Mouse (Mus musculus) kidney, postnatal 36 days (tissue): ENCODE results near the gene Pomgnt1.

Experiments used
- DNase-seq, 2 experiments: peaks; one replicate each; pipeline ENCODE4 v3.0.0; 2021 to 2022; ENCODE audit warnings: mixed read lengths in 2 of 2

The Pomgnt1 gene

DNA sequence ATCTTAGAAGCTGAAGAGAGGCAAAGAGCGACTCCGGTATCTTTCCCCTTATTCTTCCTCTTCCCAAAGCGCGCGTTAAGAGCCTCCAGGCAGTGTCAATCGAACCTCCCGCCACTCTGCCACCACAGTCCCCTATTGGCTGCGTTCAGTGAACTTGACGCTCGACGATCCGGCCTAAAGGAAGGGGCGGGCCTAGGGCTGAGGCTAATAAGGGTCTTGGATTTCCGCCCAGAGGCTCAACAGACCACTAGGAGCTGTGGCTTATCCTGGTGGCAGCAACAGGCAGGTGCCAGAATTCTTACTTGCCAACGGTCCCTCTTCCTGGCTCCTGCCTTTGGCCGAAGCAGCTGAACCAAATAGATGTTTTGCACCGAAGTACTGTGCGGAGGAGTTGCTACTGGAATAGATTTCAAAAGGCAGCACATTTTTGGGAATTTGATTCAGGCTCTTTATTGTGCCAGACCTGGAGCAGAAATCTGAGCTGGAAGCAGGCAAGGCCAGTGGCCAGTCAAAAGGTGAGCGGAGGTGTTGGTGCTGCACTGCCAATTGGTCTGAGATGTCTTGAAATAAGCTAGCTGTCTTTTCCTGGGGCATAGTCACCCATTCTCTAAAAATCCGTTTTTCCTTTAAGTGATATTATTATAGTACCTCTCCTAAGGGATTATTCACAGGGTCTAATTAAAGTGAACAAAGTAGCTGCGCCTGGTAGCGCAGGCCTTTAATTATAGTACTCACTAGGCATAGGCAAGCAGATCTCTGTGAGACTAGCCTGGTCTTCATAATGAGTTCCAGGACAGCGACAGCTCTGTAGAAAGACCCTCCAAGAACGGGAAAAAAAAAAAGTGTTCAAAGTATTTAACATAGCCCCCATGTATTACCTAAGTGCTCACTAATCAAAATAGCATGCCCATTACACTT lies at the start of gene Pomgnt1, which contains the start of gene Rad54l:
Pomgnt1 (plus strand) TSS at position 239 of the 918 bp plus-strand sequence.
Rad54l (minus strand) TSS at position 89 of the 918 bp plus-strand sequence.
- DNase-seq: peak; percentile 89 to 90

DNA sequence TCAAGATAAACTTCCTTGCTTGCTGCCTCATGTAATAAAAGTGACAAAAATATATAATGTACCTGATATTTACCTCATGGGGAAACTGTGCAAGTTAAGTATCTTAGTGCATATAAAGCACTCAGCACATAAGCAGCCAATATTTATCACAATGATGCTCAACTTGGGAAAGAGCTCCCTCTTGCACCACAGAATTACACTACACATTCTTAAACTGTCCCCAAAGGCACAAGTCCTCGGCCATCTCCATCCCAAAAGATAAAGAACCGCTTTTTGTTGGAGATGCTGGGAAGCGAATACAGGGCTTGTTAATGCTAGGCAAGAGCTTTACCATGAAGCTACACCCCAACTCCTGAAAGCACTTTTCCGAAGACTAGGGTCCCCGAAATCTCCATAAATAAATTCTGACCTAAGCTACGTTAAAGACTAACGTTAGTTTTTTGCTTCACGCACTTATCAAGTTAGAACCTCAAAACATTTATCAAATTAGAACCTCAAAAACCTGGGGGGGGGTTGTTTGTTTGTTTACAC lies 49.4 kb upstream of the Pomgnt1 start:
- peak in 1 of 2 experiments; percentile 12 for DNase-seq

DNA sequence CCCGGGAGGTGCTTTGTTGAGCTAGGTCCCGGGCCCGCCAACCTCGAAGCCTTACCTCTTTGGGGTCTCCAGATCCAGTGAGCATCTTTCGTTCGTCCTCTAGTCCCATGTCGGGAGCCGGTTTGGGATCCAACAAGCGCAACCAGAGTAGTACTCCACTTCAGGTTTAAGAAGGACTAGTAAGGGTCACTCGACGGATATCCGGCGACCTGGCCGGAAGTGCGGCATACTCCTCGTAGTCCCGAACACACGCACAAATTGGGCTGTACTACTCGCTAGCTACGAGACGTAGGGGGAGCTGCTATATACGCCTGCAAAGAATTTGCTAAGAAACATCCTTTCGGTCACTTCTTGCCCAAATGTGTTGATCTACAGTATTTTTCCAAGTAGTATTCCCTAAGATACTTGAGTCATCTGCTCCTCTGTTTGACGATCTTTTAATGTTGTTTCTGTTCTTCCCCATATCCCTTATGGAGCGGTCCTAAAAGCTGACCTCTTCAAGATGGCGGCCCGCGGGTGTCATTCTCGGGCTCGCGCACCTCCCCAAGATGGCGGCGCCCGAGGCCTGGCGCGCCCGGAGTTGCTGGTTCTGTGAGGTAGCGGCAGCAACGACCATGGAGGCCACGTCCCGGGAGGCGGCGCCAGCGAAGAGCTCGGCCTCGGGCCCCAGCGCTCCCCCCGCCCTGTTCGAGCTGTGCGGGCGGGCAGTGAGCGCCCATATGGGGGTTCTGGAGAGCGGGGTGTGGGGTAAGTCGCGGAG lies 48.6 kb upstream of the Pomgnt1 start, which contains the start of the genes Uqcrh and Lrrc41:
Uqcrh (minus strand) TSS at position 211 of the 760 bp plus-strand sequence.
Lrrc41 (plus strand) TSS at position 409 of the 760 bp plus-strand sequence.
- DNase-seq: peak; percentile 95

DNA sequence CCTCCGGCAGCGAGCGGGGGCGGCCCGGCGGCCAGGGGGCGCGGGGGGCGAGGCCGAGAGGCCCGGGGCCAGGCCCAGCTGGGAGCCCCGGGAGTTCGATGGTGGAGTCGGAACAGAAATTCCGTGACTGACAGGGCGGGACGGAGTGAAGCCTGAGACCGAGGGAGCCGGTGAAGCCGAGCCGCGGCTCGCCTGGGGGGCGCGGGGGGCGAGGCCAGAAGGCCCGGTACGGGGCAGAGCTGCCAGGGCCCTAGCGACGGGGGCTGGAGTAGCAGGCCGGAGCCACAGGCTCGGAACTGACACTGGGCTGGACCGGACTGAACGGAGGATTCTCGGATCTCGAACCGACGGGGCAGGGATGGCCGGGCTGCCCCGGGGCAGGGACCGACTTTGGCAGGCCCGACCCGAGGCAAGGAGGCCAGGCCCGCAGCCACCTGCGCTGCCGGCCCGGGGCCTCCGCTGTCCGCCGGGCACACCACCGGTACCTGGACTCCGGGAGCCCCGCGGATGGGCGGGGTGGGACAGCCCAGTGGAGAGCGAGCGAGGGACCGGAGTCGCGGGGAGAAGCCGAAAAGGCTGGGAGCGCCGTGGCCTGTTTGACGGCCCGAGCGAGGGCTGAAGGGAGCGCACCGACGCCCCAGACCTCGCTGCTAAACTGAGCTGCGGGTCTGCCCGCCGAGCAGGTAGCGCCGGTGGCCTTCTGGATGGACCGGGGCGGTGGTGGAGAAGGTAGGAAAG lies 47.8 kb upstream of the Pomgnt1 start:
- peak; percentile 59 to 84 for DNase-seq

DNA sequence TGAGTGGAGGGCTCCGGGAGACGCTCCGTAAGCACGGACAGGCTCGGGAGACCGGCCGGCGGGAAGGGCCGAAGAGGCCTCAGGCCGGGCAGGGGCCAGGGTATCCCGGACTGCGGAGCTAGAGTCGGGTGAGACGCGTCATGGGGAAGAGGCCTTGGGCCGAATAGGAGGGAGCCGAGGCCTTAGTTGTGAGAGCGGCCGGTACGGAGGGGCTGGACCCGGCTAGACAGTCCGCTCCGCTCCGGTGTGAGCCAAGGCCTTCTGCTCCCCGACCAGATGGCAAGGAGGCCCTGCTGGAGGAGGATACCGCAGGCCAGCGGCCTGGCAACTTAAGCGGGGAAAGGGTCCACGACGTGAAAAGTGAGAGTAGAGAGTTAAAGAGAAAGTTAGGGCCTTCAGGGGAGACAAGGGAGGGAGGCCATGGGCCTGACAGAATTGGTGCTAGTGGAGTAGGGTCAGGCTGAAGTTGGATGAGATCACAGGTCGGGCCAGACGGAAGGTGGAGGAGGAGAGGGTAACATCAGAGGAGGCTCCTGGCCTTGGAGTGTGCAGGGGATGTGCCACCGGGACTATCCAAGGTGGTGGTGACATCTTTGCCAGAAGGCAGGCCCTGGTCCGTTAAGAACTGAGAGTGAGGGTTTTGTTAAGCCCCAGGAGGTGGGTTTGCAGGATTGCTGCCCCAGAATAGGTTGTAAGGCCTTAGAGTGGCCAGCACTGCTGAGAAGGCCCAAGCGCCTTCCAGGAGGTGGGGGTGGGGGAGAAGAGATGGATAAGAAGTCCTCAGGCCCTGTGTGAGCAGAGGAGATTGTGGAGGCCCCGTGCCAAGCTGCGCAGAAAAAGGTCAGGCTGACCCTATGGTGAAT lies 47.0 kb upstream of the Pomgnt1 start:
- peak; percentile 13 to 54 for DNase-seq

DNA sequence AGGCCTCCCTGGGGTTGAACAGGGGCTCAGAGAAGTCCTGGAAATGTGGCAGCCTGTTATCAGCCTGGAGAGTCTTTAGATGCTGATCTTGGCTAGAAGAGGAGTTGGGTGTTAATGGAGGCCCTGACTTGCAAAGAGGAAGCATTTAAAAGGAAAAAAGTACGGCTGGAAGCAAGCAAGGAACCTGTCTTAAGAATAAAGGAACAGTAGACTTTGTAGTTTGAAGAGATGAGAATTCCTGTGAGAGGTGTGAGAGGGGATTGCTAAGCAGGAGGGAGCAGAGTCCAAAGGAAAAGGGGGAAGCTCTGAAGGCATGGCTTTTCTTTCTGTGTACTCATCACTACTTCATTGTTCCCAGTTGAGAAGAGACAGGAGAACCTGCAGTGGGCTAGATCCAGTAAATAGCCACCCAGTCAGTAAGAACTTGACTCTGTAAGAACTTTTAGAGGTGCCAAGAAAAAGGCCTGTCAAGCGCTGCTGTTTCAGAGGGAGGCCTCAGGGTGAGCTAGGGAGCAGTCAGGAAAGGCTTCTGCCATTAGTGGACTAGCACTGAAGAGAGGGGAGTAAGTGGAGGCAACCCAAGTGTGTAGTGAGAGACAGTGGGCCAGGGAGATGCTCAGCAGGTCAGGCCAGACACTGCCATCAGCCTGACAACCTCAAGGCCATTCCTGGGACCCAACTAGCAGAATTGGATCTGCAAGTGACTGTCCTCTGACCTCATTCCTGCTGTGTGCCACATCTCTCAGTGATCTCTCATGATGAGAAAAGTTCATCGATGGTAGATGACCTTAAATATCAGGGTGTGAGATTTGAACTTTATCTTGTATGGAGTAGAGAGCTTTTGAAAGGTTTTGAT lies 46.2 kb upstream of the Pomgnt1 start:
- peak in 1 of 2 experiments; percentile 9 for DNase-seq

DNA sequence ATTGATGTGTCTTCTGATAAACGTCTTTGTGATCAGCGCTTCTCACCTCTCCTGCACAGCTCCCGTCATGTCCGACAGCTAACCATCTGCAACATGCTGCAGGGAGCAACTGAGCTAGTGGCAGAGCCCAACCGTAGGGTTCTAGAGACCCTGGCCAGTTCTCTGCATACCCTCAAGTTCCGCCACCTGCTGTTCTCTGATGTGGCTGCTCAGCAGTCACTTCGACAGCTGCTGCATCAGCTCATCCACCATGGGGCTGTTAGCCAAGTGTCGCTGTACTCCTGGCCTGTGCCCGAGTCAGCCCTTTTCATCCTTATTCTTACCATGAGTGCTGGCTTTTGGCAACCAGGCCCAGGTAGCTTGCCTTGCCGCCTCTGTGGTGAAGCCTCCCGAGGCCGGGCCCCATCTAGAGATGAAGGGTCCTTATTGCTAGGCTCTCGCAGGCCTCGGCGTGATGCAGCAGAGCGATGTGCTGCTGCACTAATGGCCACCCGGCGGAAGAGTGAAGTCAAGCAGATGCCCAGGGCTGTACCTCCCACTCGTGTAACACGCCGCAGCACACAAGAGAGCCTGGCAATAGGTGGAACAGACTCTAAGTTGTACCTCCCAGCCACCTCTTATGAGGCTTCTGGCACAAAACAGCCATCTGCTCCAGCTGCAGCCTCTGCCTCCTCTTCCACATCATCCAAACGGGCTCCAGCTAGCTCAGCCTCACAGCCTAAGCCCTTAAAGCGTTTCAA lies 35.0 kb upstream of the Pomgnt1 start:
- no peak for DNase-seq

DNA sequence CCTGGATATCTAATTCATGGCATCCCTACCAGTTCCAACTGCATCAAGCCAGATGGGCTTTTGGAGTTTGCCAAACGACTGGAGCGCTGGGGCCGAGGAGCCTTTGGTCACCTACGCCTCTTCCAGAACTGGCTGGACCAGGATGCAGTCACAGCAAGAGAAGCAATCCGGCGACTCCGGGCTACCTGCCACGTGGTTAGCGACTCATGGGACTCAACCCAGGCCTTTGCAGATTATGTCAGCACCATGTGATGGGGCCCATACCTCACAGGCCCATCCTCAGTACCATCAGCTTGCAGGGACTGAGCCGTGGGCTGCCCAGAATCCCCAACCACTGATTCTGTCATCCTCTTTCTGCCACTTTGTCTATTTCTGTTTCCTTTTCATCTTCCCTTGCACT lies 27.3 kb upstream of the Pomgnt1 start:
- DNase-seq: no peak

DNA sequence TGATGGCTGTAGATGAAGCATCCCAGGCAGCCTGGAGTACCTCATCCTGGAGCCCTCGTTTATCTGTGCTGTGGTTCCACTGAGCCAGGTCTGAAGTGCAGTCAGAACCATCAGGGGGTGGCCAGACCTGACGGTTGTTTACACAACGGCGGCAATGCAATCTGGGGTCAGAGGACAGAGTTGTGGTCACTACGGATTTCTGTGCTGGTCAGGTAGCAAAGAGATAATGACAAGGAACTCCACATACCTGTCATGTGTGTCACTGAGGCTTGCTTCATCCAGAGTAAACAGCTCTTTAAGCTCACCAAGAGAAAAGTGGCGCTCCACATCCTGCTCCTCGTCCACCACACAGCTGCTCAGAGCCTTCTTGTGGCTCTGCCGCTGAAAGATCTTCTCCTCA lies 26.4 kb upstream of the Pomgnt1 start:
- no peak for DNase-seq

DNA sequence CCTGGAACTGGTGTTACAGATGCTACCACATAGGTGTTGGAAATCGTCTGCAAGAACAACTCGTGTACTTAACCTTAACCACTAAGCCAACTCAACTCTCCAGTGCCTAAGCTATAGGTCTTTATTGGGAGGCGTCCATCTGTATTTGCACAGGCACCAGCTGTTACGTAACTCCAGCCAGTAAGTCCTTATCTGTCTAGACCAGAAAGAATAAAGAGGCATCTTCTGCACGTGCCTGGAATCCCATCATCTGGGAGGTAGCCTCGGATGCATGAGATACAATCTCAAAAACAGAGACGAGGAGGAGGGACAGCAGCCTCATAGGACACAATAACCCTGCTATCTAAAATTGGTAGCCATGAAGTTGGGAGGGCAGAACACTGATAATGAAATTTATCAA lies 22.7 kb upstream of the Pomgnt1 start:
- no peak for DNase-seq

DNA sequence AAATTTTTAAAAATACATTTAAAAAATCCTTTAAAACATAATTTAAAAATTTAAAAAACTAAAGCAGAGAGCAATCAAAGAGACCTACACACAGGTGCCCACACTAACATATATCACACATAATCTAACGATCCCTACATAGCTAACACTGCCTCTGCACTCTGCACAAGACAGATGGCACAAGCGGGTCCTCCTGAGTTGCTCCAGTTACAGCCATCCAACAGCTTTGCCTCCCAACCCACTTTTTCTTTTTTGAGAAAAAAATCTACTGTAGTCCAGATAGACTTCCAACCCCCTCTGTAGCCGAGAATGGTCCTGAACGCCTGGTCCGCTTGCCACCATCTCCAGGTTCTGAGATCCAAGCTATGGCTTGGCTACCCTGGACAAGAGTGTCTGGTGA lies 18.4 kb upstream of the Pomgnt1 start:
- DNase-seq: no peak

DNA sequence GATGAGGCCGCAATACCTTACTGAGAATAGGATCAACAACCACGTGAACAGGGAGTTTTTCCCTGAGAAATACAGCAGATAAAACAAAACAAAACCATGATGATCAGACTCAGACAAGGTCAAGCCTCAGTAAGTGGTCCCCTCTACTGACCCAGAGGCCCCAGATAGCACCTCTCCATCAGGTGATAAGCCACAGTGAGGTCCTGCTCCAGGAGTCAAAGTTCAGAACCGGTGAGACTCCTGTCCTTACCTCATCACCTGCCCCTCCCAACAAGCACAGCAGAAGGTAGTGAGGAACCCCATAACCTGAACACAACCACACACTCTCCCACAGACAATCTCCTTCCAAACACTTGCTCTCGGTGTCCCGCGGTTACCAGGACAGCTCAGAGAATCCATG lies 12.9 kb upstream of the Pomgnt1 start:
- no peak for DNase-seq

DNA sequence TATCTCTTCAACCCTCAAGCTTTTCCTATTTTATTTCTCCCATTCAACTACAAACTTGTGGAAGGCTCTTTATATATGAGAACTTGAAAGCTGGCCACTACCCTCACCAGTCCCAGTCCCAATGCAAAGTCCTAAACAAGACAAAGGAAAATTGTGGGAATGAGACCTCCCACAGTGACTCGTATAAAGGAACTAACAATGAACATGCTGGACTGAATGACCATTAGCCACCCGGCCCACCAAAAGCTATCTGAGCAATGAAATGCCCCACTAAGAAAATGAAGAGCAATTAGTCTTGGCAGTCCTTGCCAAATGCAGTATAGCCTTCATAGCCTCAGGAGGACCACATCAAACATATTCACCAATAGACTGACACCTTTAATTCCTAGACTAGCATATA lies 12.2 kb upstream of the Pomgnt1 start:
- no peak for DNase-seq

DNA sequence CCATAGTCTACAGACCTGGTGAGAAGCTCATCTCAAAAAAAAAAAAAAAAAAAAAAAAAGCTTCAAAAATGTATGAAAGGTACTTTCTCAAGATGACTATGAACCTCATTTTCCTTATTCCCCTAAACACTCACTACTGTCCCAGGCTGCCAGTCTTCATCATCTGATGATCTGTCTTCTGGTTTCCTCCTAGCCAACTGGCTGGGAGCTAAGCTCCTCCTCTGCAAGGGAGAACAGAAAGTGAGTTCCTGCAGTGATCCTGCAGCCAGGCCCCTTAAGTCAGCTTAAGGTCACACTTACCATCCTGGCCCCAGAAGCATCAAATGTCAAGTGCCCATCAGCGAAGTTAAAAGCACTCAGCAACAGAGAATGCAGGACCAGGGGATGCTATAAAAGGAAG lies 878 bp upstream of the Pomgnt1 start:
- no peak for DNase-seq

DNA sequence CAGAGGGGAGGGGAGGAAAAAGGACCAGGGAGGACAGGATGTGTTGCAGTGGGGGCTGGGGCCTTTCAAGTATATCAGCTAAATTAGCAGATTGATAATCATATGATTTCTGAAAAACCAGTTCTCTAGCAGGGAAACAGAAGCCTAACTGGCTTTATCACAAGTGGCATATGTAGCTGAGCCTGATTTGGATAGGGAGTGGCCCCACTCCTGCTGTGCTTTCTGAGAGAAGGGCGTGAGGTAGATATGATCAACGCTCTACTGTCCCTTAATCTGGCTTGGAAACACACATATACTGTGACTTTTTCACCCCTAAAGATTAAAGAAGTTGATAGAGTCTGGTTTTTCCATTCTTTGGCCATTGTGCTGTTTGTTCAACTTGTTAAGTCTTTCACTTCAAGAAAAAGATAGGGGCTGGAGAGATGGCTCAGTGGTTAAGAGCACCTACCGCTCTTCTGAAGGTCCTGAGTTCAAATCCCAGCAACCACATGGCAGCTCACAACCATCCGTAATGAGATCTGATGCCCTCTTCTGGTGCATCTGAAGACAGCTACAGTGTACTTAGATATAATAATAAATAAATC lies 2.3 kb downstream of the Pomgnt1 start:
- no peak for DNase-seq

DNA sequence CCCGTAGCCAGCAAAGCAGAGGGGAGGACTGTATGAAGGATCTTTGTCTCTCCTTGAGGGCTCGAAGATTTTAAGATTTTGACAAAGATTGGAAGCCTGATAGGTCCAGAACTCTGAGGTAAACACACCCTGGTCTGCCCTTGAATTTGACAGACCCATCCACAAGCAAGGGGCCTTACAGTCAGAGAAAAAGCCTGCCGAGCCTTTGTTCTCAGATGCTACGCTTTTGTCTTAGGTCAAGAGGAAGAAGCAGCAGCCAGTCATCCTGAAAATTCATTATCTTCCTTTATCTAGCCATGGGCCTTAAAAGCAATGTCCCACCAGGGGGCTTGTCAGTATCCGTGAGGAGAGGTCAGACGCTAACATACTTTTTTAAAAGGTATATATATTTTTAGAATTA lies 4.3 kb downstream of the Pomgnt1 start:
- no peak for DNase-seq

DNA sequence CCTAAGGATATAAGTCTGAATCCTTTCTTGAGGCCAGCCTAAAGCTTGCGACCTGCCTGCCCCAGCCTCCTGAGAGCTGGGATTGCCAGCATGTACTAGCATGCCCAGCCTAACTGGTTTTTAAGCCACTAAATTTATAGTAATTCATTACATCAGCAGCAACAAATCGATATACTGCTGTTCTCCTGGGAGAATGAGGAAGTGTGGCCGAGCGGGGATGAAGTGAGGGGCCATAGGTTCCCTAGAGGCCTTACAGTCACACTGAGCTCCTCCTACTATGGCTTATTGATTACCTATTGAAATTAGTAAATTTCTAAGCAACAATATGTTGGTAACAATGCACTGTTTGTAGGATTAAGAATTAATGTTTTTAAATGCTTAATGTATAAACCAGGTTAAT lies 9.5 kb downstream of the Pomgnt1 start:
- no peak for DNase-seq

DNA sequence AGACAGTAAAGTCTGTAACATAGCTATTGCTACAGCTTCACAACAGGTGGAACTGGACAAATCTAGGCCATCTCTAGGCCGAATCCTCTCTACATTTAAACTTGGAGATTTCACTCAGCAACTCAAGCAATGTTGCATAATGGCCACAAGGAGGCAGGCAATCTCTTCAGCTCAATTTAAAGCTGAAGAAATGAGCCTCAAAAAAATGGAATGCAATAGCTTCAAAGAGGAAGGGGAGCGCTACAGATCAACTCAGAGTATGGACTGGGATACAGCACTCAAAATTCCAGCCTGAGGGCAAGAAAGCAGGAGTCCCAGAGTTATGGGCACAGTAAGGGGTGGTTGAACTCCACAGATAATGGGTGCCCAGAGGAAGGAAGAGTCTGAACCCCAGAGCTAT lies 11.3 kb downstream of the Pomgnt1 start:
- no peak for DNase-seq

DNA sequence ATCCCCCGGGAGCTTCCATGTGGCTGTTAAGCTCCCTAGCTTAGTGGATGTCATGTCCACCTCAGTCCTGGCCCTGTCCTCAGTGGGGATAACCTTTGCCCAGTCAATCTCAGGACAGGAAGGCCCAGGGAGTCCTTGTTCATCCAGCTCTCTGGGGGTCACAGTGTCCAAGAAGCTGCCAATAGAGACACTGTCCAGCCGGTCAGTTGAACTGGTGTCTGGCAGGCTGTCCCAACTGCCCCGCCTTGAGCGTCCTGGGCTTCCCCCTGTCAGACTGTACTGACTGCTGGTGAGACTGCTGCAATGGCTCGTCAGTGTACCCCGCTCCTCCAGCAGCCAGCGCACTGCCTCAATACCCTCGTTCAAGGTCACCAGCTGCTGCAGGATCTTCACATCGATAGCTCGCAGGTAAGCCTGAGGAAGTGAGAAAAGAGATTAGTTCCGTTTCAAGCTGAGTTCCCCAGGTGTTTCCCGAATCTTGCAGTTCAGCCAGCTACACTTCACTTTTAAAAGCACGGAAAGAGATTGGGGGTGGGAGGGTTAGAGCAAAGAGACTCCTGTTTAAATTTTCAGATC lies 13.9 kb downstream of the Pomgnt1 start:
- DNase-seq: no peak
